8 mouse cellular contexts compared by ENCODE assay signal in the genomic region with DNA sequence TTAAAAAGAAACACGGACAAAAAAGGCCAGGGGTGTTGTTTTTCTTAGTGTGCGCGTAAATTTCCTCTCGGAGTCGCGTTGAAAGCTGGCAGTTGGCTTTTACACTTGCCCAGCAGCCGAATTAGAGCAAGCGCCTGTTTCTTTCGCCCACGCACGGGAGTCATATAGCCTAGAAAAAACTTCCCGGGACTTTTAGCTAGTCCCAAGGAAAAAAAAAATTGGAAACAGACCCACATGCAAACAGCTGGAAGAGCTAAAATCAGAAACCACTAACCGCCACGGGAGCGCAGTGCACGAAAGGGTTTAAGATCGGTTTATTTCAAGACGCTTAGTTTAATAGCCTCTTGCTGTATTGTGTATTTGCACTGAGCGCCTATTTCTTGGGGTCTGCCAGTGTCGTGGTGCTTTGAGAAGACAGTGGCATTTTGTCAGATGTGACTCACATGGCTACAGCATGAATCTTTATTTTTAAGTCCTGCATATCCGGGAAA. TPM values are rescaled to one million over a fixed set of nuclear protein-coding genes. Genes with fewer than 3 reads are reported as not detected.
DNase-seq lines count a peak whose midpoint lies in the region; ATAC-seq and TF ChIP-seq lines count a peak whose summit lies in the region.

No protein-coding gene starts in this region.

- TF ChIP-seq EP300 in ES-Bruce4 (IDR thresholded peaks at IDR 0.05; ENCODE audit: insufficient read depth, low read depth, low read length) = no peak

- H3K4me2 ChIP-seq in intestine, postnatal 0 days (replicated peaks; ENCODE audit: low read depth) = peak overlapping the region; percentile 86

- no peaks in the 10 kb centered on the region for H3K27me3 ChIP-seq in ES-Bruce4 (ENCODE audit: control insufficient read depth, insufficient read depth, low read length, poor library complexity, severe bottlenecking)
- no peaks in the 10 kb centered on the region for H3K27me3 ChIP-seq in intestine, postnatal 0 days (replicated peaks; ENCODE audit: control insufficient read depth, insufficient read depth, low read length)

- peak overlapping the region; percentile 98 for H3K9ac ChIP-seq in ES-Bruce4 (ENCODE audit: low read depth, poor library complexity, severe bottlenecking)
- H3K9ac ChIP-seq in intestine, postnatal 0 days (ENCODE audit: low read depth, low read length) = peak overlapping the region; percentile 99

- TF ChIP-seq POLR2A in ES-Bruce4 (IDR thresholded peaks at IDR 0.05; ENCODE audit: insufficient read depth, low read length) = no peak

- ATAC-seq in intestine, postnatal 0 days = no peak

- DNase-seq in adrenal gland, postnatal 10 days = peak; percentile 11
- no peak for DNase-seq in adrenal gland, adult 8-10 months
- peak; percentile 52 for DNase-seq in forelimb bud, embryonic 11.5 days (ENCODE audit: low read depth, low spot score)
- peak; percentile 9 for DNase-seq in lung, postnatal 10 days
- DNase-seq in ovary, postnatal 14 days (ENCODE audit: low spot score) = no peak
- DNase-seq in spleen, postnatal 36 days (ENCODE audit: low spot score in 2 of 2) = no peak

- H3K9me3 ChIP-seq in ES-Bruce4 (replicated peaks; ENCODE audit: control insufficient read depth, insufficient read depth, low read length, poor library complexity, severe bottlenecking) = no peaks in the 10 kb centered on the region
- H3K9me3 ChIP-seq in intestine, postnatal 0 days (ENCODE audit: control insufficient read depth) = no peaks in the 10 kb centered on the region

- 2% methylated on average over 21 of the region's 21 CpGs for WGBS in intestine, postnatal 0 days

- peaks cover 46% of the 10 kb centered on the region for H3K36me3 ChIP-seq in ES-Bruce4 (ENCODE audit: control insufficient read depth, insufficient read depth, low read length, poor library complexity, severe bottlenecking)
- H3K36me3 ChIP-seq in intestine, postnatal 0 days (ENCODE audit: control insufficient read depth, insufficient read depth) = 0 out of 2 replicates have a peak, but pooled peaks cover 8% of the 10 kb centered on the region

- H3K4me1 ChIP-seq in ES-Bruce4 (ENCODE audit: control insufficient read depth, insufficient read depth, low read length) = peaks cover 2% of the 10 kb centered on the region
- H3K4me1 ChIP-seq in intestine, postnatal 0 days (replicated peaks; ENCODE audit: control insufficient read depth, insufficient read depth, low read length) = no peaks in the 10 kb centered on the region

- peak overlapping the region; percentile 46 for H3K27ac ChIP-seq in ES-Bruce4 (ENCODE audit: insufficient read depth, low read length)
- H3K27ac ChIP-seq in intestine, postnatal 0 days (ENCODE audit: low read depth, low read length) = peak overlapping the region; percentile 93

- H3K4me3 ChIP-seq in ES-Bruce4 (ENCODE audit: low read depth, low read length) = peak overlapping the region; percentile 100
- peak overlapping the region; percentile 92 for H3K4me3 ChIP-seq in intestine, postnatal 0 days (ENCODE audit: low read depth, low read length)

- no peak for TF ChIP-seq CTCF in ES-Bruce4 (IDR thresholded peaks at IDR 0.05; ENCODE audit: low read depth, low read length)
- TF ChIP-seq CTCF in intestine, postnatal 0 days (IDR thresholded peaks at IDR 0.05; ENCODE audit: low read depth) = no peak

RNA-seq across cellular contexts. Expression of a gene that starts 1.3 kb away (rescaled TPM):
- total RNA-seq in adrenal gland, postnatal 10 days (2021) = 1 to 10 TPM; 7.2 to 7.5 TPM
- 10 to 100 TPM in 1 of 4 experiments, 1 to 10 TPM in 3; 7.5 to 10.4 (median 8.1) TPM for total RNA-seq in adrenal gland, adult 8-10 months (2022)
- polyA plus RNA-seq in ES-Bruce4 (2011; ENCODE audit: insufficient read depth, insufficient read length, low read depth, missing spikeins) = 122 and 125 TPM in 2 replicates
- 87.6 and 93.7 TPM in 2 replicates for polyA plus RNA-seq in intestine, postnatal 0 days (2015; fragmentation: Nextera tagmentation; extraction: Ambion mirVana)

Comparison
In these comparisons a context has a peak if more than half of its experiments do, and no peak if none do; other contexts are left out.
1. DNase-seq: peak in adrenal gland, postnatal 10 days (single experiment), forelimb bud, embryonic 11.5 days (single experiment) and lung, postnatal 10 days (single experiment); none in adrenal gland, adult 8-10 months (single experiment), ovary, postnatal 14 days (single experiment) and spleen, postnatal 36 days (0 of 2).